Mouse (Mus musculus) cerebellum, adult 2 months (tissue): ENCODE measurements at regions not wholly inside any gene's neighbourhood (a gene's known extent, or its start where the extent isn't known, plus 50 kb on each side); places are given as distances from the start of the nearest gene placed in this dataset.
A peak's percentile ranks its signal among the peaks of the same experiment; 100 is the strongest.

Source experiments
- DNase-seq, 2 experiments: peaks; one replicate each; pipeline ENCODE4 v3.0.0; 2021
- H3K27ac ChIP-seq: fragments of 200-500 bp; 2 replicates; pipeline ENCODE4 v1.5.1; 2012; ENCODE audit warnings: low read length, control low read depth, inconsistent platforms; ENCODE audit not compliant: insufficient read depth
- H3K27me3 ChIP-seq: fragments of 200-500 bp; 2 replicates; pipeline ENCODE4 v1.6.1; 2012; ENCODE audit warnings: inconsistent platforms, mild to moderate bottlenecking, low read length, moderate library complexity; ENCODE audit not compliant: control insufficient read depth, insufficient read depth
- H3K4me1 ChIP-seq: fragments of 200-500 bp; 2 replicates; pipeline ENCODE4 v1.6.1; 2011; ENCODE audit warnings: low read length; ENCODE audit not compliant: control insufficient read depth, insufficient read depth
- H3K4me3 ChIP-seq: fragments of 200-500 bp; replicated peaks from 2 replicates; pipeline ENCODE3; 2011; ENCODE audit warnings: mild to moderate bottlenecking, low read depth, low read length, control low read depth; ENCODE audit not compliant: insufficient read depth
- CTCF ChIP-seq: fragments of 200-500 bp; IDR thresholded peaks from 2 replicates; pipeline ENCODE4 v1.5.1; 2011; ENCODE audit warnings: low read depth, mild to moderate bottlenecking, control low read depth, low read length, moderate library complexity, borderline replicate concordance; ENCODE audit not compliant: insufficient read depth
- POLR2A ChIP-seq: fragments of 200-500 bp; IDR thresholded peaks from 2 replicates; pipeline ENCODE4 v1.6.1; 2011; ENCODE audit warnings: low read length, control low read depth, borderline replicate concordance; ENCODE audit not compliant: insufficient read depth
- WGBS: fragments of 180-500 bp; shearing (Covaris S2); methylation state at CpG from one replicate; pipeline ENCODE4 v1.1.7; 2018; 5-methylcytosine and 5-hydroxymethylcytosine counted together

GRCm38 (mm10) chr14:17567927-17568326 is 92.1 kb upstream of the Thrb start:
- Histone ChIP-seq H3K4me3 (no peak overlapping the region), H3K27me3 (no peaks in the 10 kb centered on the region), H3K27ac (no peak overlapping the region), H3K4me1 (no peaks in the 10 kb centered on the region)
- no peak for DNase-seq
- TF ChIP-seq CTCF (no peak), POLR2A (no peak)
- WGBS: 42% methylated on average over 1 of the region's 1 CpGs

GRCm38 (mm10) chr14:17569087-17569636 is 90.9 kb upstream of the Thrb start:
- Histone ChIP-seq H3K4me1 (no peaks in the 10 kb centered on the region), H3K4me3 (no peak overlapping the region), H3K27ac (no peak overlapping the region), H3K27me3 (no peaks in the 10 kb centered on the region)
- TF ChIP-seq POLR2A: no peak
- DNase-seq: no peak
- WGBS: 12% methylated on average over 2 of the region's 2 CpGs

- 25% methylated on average over 1 of the region's 1 CpGs for WGBS
- no peaks in the 10 kb centered on the region for H3K27me3 ChIP-seq
- no peak overlapping the region for H3K27ac ChIP-seq
- H3K4me1 ChIP-seq: no peaks in the 10 kb centered on the region
- H3K4me3 ChIP-seq: no peak overlapping the region
- TF ChIP-seq POLR2A (no peak), CTCF (no peak)
- DNase-seq: no peak
Measured at GRCm38 (mm10) chr14:17578776-17579175, 81.3 kb upstream of the Thrb start.

GRCm38 (mm10) chr14:17589595-17589994 is 70.5 kb upstream of the Thrb start:
- H3K4me1 ChIP-seq: no peaks in the 10 kb centered on the region
- no peak overlapping the region for H3K4me3 ChIP-seq
- TF ChIP-seq CTCF (no peak), POLR2A (no peak)
- H3K27ac ChIP-seq: no peak overlapping the region
- DNase-seq: no peak
- H3K27me3 ChIP-seq: no peaks in the 10 kb centered on the region

GRCm38 (mm10) chr14:17599553-17599952 is 60.5 kb upstream of the Thrb start:
- no peak for DNase-seq
- Histone ChIP-seq H3K4me3 (no peak overlapping the region), H3K27ac (no peak overlapping the region), H3K4me1 (no peaks in the 10 kb centered on the region), H3K27me3 (no peaks in the 10 kb centered on the region)
- TF ChIP-seq CTCF (no peak), POLR2A (no peak)
- 64% methylated on average over 5 of the region's 5 CpGs for WGBS

GRCm38 (mm10) chr14:17602357-17602756 is 57.7 kb upstream of the Thrb start:
- no peak overlapping the region for H3K27ac ChIP-seq
- H3K4me1 ChIP-seq: no peaks in the 10 kb centered on the region
- TF ChIP-seq POLR2A: no peak
- no peak for TF ChIP-seq CTCF
- H3K4me3 ChIP-seq: no peak overlapping the region
- peak in 1 of 2 experiments; percentile 5 for DNase-seq
- H3K27me3 ChIP-seq: no peaks in the 10 kb centered on the region
- 38% methylated on average over 1 of the region's 1 CpGs for WGBS

GRCm38 (mm10) chr14:17606018-17606417 is 54.0 kb upstream of the Thrb start:
- Histone ChIP-seq H3K4me3 (no peak overlapping the region), H3K27me3 (no peaks in the 10 kb centered on the region), H3K27ac (no peak overlapping the region), H3K4me1 (no peaks in the 10 kb centered on the region)
- TF ChIP-seq CTCF: no peak
- 51% methylated on average over 3 of the region's 3 CpGs for whole genome bisulfite sequencing
- DNase-seq: no peak

GRCm38 (mm10) chr14:17607186-17607585 is 52.9 kb upstream of the Thrb start:
- no peak overlapping the region for H3K27ac ChIP-seq
- no peaks in the 10 kb centered on the region for H3K27me3 ChIP-seq
- no peak overlapping the region for H3K4me3 ChIP-seq
- TF ChIP-seq CTCF (no peak), POLR2A (no peak)
- WGBS: 18% methylated on average over 2 of the region's 2 CpGs
- DNase-seq: no peak
- H3K4me1 ChIP-seq: no peaks in the 10 kb centered on the region
